Mouse (Mus musculus) urinary bladder, adult 18-20 months (tissue): ENCODE results near the gene Steap2.
A peak's percentile ranks its signal among the peaks of the same experiment; 100 is the strongest.

ENCODE experiments used
- DNase-seq, 2 experiments: peaks; one replicate each; pipeline ENCODE4 v3.0.0; 2022; ENCODE audit warnings: low spot score in 2 of 2, mixed read lengths in 2 of 2

The Steap2 gene

GRCm38 (mm10) chr5:5664371-5664926, 29.9 kb downstream of the Steap2 start:
- no peak for DNase-seq

GRCm38 (mm10) chr5:5663655-5664370, 30.6 kb downstream of the Steap2 start, which contains the start of gene Cfap69:
TSS of gene Cfap69 (minus strand) at chr5:5664239.
- peak; percentile 33 to 56 for DNase-seq

GRCm38 (mm10) chr5:5663057-5663456, 31.3 kb downstream of the Steap2 start:
- DNase-seq: no peak

GRCm38 (mm10) chr5:5658680-5659079, 35.7 kb downstream of the Steap2 start:
- no peak for DNase-seq

- DNase-seq: no peak
Measured at GRCm38 (mm10) chr5:5657932-5658331, 36.4 kb downstream of the Steap2 start.

GRCm38 (mm10) chr5:5648817-5649569, 45.4 kb downstream of the Steap2 start:
- DNase-seq: peak in 1 of 2 experiments; percentile 20

GRCm38 (mm10) chr5:5646173-5646572, 48.2 kb downstream of the Steap2 start:
- DNase-seq: no peak

GRCm38 (mm10) chr5:5638496-5638895, 55.9 kb downstream of the Steap2 start:
- DNase-seq: no peak

GRCm38 (mm10) chr5:5625491-5625890, 68.9 kb downstream of the Steap2 start:
- DNase-seq: no peak

GRCm38 (mm10) chr5:5618329-5618728, 76.0 kb downstream of the Steap2 start:
- DNase-seq: no peak
